Mouse (Mus musculus) embryonic fibroblast, embryonic 13.5 days (primary cell): ENCODE results near the gene Mga. TPM values are rescaled to one million over a fixed set of nuclear protein-coding genes. Genes with fewer than 3 reads are reported as not detected.

Source experiments
- H3K27ac ChIP-seq: 2 replicates; pipeline ENCODE4 v1.5.1; 2012; ENCODE audit warnings: low read length, control low read depth, inconsistent platforms; ENCODE audit not compliant: insufficient read depth
- H3K4me1 ChIP-seq: 2 replicates; pipeline ENCODE4 v1.6.1; 2011; ENCODE audit warnings: low read length; ENCODE audit not compliant: control insufficient read depth, insufficient read depth
- H3K4me3 ChIP-seq: 2 replicates; pipeline ENCODE4 v1.5.1; 2011; ENCODE audit warnings: mild to moderate bottlenecking, control low read depth, low read length; ENCODE audit not compliant: insufficient read depth
- CTCF ChIP-seq: IDR thresholded peaks from 2 replicates; pipeline ENCODE4 v1.5.1; 2011; ENCODE audit warnings: mild to moderate bottlenecking, control low read depth, low read length, moderate library complexity, borderline replicate concordance; ENCODE audit not compliant: insufficient read depth
- POLR2A ChIP-seq: IDR thresholded peaks from 2 replicates; pipeline ENCODE4 v1.6.1; 2011; ENCODE audit warnings: low read depth, mild to moderate bottlenecking, control low read depth, low read length, moderate library complexity
- polyA plus RNA-seq: library from polyadenylated mRNA; stranded (reverse); fragments of >200 nt; gene quantifications from 2 replicates; pipeline ENCODE4 v1.2.4, GENCODE M21; 2011; ENCODE audit warnings: low read depth; ENCODE audit not compliant: missing spikeins, insufficient read length

The Mga gene
- polyA plus RNA-seq: 55.7 and 69.2 TPM in 2 replicates

- TF ChIP-seq POLR2A (peak; percentile 60), CTCF (no peak)
- Histone ChIP-seq H3K4me1 (no peaks in the 10 kb centered on the region), H3K27ac (peak within 1 kb of the TSS; percentile 89), H3K4me3 (peak within 1 kb of the TSS; percentile 51)
Observed at GRCm38 (mm10) chr2:119897090-119897732, at the start of gene Mga. Mga (plus strand) TSS chr2:119897228.

- TF ChIP-seq POLR2A: no peak
- TF ChIP-seq CTCF: no peak
- Histone ChIP-seq H3K27ac (no peak overlapping the region), H3K4me3 (no peak overlapping the region), H3K4me1 (no peaks in the 10 kb centered on the region)
Observed at GRCm38 (mm10) chr2:119853811-119854210, 43.2 kb upstream of the Mga start.

- TF ChIP-seq CTCF (no peak), POLR2A (no peak)
- no peak overlapping the region for H3K4me3 ChIP-seq
- H3K27ac ChIP-seq: no peak overlapping the region
- no peaks in the 10 kb centered on the region for H3K4me1 ChIP-seq
Observed at GRCm38 (mm10) chr2:119855310-119855850, 41.6 kb upstream of the Mga start.

- Histone ChIP-seq H3K27ac (no peak overlapping the region), H3K4me1 (no peaks in the 10 kb centered on the region), H3K4me3 (no peak overlapping the region)
- TF ChIP-seq CTCF: no peak
- no peak for TF ChIP-seq POLR2A
Observed at GRCm38 (mm10) chr2:119857341-119857740, 39.7 kb upstream of the Mga start.

GRCm38 (mm10) chr2:119864484-119864883, 32.5 kb upstream of the Mga start:
- H3K4me3 ChIP-seq: no peak overlapping the region
- no peak overlapping the region for H3K27ac ChIP-seq
- no peaks in the 10 kb centered on the region for H3K4me1 ChIP-seq
- no peak for TF ChIP-seq POLR2A
- no peak for TF ChIP-seq CTCF

GRCm38 (mm10) chr2:119872371-119873104, 24.5 kb upstream of the Mga start:
- TF ChIP-seq CTCF (no peak), POLR2A (peak; percentile 55)
- no peak overlapping the region for H3K27ac ChIP-seq
- peak overlapping the region; percentile 30 for H3K4me3 ChIP-seq
- no peaks in the 10 kb centered on the region for H3K4me1 ChIP-seq

GRCm38 (mm10) chr2:119873105-119873464, 23.9 kb upstream of the Mga start:
- TF ChIP-seq CTCF (no peak), POLR2A (no peak; the same call in 1 of the 2 replicates)
- peak overlapping the region; percentile 30 for H3K4me3 ChIP-seq
- H3K27ac ChIP-seq: no peak overlapping the region
- H3K4me1 ChIP-seq: no peaks in the 10 kb centered on the region

- TF ChIP-seq CTCF (no peak), POLR2A (no peak)
- no peak overlapping the region for H3K27ac ChIP-seq
- no peak overlapping the region for H3K4me3 ChIP-seq
- no peaks in the 10 kb centered on the region for H3K4me1 ChIP-seq
Observed at GRCm38 (mm10) chr2:119875981-119876380, 21.0 kb upstream of the Mga start.

- Histone ChIP-seq H3K27ac (no peak overlapping the region), H3K4me1 (no peaks in the 10 kb centered on the region), H3K4me3 (no peak overlapping the region)
- TF ChIP-seq POLR2A: no peak
- no peak for TF ChIP-seq CTCF
Observed at GRCm38 (mm10) chr2:119887201-119887600, 9.8 kb upstream of the Mga start.
